Mouse (Mus musculus) megakaryocyte, embryonic 14.5 days (primary cell): ENCODE measurements around the gene Hspb6. TPM values are rescaled to one million over a fixed set of nuclear protein-coding genes. Genes with fewer than 3 reads are reported as not detected.

Experiments
- H3K27me3 ChIP-seq: replicated peaks from 2 replicates; pipeline ENCODE3; 2012; ENCODE audit warnings: inconsistent platforms
- H3K36me3 ChIP-seq: replicated peaks from 2 replicates; pipeline ENCODE3; 2012; ENCODE audit warnings: low read length, inconsistent platforms, mixed read lengths
- H3K4me1 ChIP-seq: 2 replicates; pipeline ENCODE4 v1.6.1; 2012; ENCODE audit warnings: inconsistent platforms
- H3K4me3 ChIP-seq: replicated peaks from 2 replicates; pipeline ENCODE3; 2012; ENCODE audit warnings: moderate library complexity, mild to moderate bottlenecking, inconsistent platforms
- H3K9me3 ChIP-seq: 2 replicates; pipeline ENCODE4 v1.6.1; 2012; ENCODE audit warnings: inconsistent platforms
- FLI1 ChIP-seq: IDR thresholded peaks from 2 replicates; pipeline ENCODE4 v1.6.1; 2012; ENCODE audit warnings: low read length, inconsistent platforms, mixed read lengths
- GATA1 ChIP-seq: IDR thresholded peaks from 3 replicates; pipeline ENCODE4 v1.6.1; 2012; ENCODE audit warnings: mixed read lengths, low read length, inconsistent platforms, borderline replicate concordance
- polyA plus RNA-seq: library from polyadenylated mRNA; stranded (reverse); fragments of >175 nt; gene quantifications from 2 replicates; pipeline ENCODE4 v1.2.3, GENCODE M21; 2012; ENCODE audit warnings: low replicate concordance; ENCODE audit not compliant: insufficient read depth

Gene Hspb6
- polyA plus RNA-seq, 1 experiment = 6.0 TPM

DNA sequence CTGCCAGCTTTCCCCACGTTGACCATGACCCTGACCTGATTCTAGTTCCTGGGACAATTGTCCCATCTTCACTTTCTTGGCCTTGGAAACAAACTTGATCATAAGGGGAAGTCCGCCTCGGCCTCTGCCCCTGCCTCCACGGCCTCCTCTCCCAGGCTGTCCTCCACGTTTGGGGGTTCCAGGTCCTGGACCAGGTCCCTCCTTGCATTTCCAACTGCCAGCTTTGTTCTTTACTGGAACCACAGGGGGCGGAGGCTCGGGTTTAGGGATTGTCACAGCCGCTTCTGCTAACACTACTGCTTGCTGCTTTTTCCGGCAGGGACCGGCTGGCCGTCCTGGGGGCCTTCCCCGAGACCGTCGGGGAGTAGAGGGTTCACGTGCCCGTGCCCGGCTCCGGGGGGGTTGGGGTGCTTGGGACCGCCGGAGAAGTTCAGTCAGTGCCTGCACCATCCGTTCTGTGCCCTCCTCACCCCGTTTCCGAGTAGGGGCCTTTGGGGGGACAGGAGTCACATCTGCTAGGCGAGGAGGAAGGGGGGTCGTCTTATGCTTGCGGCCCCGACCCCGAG, 34.6 kb downstream of the Hspb6 start:
- TF ChIP-seq FLI1 (no peak), GATA1 (no peak)
- Histone ChIP-seq H3K4me1 (peaks cover 56% of the 10 kb centered on the region), H3K4me3 (peak overlapping the region; percentile 99), H3K9me3 (no peaks in the 10 kb centered on the region), H3K27me3 (no peaks in the 10 kb centered on the region), H3K36me3 (peaks cover 57% of the 10 kb centered on the region)

DNA sequence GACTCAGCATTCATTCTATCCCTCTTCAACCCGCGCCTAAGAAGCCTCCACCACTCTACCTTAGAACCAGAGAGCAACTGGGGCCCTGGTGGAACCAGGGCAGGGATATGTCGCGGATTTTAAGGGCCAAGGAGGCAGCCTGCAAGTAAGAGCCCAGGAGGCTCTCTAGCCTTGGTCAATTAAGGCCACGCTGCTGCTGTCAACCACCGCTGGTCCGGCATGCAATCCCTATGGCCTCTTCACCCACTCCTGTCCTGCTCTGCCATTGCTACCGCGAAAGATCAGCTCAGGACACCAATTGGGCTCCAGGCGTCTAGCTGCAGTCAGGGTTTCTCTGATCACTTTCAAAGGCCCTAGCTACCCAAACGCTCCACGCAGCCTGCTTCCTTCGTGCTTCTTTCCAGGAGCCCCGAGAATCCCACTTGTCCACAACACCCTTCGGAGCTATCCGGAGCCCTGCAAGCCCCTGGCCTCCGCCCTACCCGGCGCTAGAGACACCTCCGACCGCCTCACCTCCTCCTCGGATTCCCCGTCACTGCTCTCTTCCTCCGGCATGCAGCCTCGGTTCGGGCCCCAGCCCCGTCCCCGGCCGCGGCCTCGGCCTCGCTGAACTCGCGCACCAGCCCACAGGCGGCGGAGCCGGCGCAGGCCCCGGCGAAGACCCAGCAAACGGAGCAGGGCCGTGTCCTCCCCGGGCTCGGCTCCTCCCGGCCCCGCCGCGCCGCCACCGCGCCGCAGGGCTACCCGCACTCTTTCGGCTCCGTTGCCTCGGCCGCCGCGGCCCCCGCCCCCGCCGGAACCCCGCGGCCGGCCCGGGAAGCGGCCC, 36.1 kb downstream of the Hspb6 start:
- H3K9me3 ChIP-seq = no peaks in the 10 kb centered on the region

DNA sequence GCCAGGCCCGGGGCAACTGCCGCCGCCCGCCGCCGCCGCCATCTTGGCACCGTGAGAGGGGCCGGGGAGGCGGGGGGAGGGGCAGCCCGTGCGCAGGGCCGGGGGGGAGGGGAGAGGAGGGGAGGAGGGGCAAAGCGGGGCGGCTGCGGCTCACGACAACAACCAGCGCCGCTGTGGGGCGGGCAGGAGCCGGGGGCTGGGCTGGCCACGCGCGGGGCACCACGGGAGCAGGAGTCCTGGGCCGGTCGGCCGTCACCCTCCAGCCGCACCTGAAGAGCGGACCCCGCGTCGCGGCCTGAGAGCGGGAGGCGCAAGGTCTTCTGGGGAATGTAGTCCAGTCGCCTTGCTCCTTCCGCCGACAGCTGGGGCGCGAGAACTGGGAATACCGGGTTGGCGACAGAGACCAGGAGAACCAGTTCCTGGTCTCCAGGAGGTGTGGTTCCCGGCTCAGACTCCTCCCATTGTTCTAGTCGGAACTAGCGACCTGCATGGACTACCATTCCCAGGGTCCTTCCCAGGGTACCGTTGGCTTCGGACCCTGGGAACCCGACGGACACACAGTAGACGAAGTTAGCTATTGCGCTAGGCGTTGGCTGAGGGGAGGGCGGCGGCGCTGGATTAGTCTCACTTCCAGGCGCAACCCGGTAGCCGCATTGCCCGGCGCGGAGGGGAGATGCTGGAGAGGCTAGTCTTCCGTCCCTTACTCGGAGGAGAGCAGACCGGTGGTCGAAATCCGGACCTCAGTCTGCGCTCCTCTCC, 36.9 kb downstream of the Hspb6 start, which contains the start of gene Kmt2b:
Gene Kmt2b, minus strand, starts transcription at position 51 of the 759 bp plus-strand sequence.
- Histone ChIP-seq H3K4me1 (peaks cover 66% of the 10 kb centered on the region), H3K4me3 (peak within 1 kb of the TSS; percentile 99), H3K9me3 (no peaks in the 10 kb centered on the region), H3K27me3 (peaks cover 2% of the 10 kb centered on the region), H3K36me3 (peaks cover 33% of the 10 kb centered on the region)
- TF ChIP-seq GATA1 (no peak), FLI1 (no peak)

More for the DNA sequence above, 36.1 kb downstream of the Hspb6 start:
- peaks cover 41% of the 10 kb centered on the region for H3K36me3 ChIP-seq
- TF ChIP-seq FLI1 (no peak), GATA1 (no peak)
- peak overlapping the region; percentile 99 for H3K4me3 ChIP-seq
- H3K4me1 ChIP-seq = peaks cover 64% of the 10 kb centered on the region
- peaks cover 2% of the 10 kb centered on the region for H3K27me3 ChIP-seq

DNA sequence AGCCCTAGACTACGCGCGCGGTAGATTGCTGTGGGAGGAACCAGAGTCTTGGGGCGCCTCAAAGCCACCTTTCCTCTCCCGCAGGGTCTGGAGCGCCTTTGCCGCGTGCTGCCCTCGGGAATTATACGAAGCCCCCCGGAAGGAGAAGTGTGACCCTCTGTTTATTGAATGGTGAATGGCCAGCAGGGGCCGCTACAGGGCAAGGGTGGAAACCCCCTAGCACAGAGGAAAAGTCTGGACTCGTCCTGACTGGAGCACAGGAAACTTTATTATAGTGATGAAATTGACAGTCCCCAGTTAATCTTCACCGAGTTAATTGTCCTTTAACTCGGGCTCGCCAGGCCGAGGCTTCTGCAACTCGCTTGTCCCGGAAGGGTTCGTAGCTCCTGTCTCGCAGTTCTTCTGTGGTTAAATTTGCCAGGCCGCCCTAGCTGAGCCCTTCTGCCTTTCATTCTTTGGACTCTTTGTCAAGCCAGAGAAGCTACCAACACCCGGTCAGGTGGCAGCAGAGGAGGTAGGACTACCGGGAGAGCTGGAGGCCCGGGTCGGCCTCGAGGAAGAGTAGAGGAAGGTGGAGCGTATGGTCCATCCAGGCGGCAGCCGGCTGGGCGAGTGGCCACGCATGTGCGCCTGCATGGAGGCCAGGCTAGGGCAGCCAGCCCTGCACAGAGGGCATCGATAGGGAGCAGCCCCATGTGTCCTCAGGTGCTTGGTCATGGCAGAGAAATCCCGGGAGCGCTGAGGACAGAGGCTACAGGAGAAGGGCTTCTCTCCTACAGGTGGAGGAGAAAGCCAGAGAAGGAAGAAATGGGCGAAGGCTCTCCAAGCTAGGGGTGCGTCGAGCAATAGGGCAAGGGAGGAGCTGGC, 37.7 kb downstream of the Hspb6 start:
- Histone ChIP-seq H3K9me3 (no peaks in the 10 kb centered on the region), H3K27me3 (peaks cover 4% of the 10 kb centered on the region), H3K4me1 (peaks cover 68% of the 10 kb centered on the region), H3K36me3 (peaks cover 25% of the 10 kb centered on the region), H3K4me3 (peak overlapping the region; percentile 99)
- TF ChIP-seq FLI1 (no peak), GATA1 (no peak)

DNA sequence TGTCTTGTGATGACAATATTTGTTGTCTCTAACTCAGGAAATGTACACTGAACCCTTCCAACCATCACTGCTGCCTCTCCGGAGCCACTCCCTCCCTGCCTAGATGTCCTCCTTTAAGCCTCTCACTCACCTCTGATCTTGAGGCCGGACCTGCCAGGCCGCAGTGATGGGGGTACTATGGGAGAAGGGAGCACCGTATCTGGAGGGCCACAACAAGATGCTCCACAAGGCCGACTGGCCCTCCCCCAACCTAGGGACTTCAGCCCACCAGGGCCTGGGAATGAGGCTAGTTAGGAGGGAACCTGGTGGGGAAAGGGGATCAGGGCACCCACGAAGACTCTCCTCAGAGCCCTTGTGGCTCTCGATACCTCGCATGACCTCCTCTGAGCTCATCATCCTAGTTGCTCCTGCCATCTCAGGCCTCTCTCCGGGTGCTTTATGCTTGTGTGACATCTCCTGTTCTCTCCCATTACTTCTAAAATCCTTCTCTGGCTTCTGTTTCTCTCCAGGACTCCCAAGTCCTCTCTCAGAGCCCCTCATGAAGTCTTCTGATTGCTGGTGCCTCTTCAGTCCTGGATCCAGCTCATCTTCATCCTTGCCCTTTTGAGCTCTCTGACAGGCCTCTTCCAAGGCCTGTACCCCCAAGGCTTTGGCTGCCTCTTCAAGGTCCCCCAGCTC, 39.1 kb downstream of the Hspb6 start:
- Histone ChIP-seq H3K4me3 (no peak overlapping the region), H3K9me3 (no peaks in the 10 kb centered on the region), H3K4me1 (peaks cover 59% of the 10 kb centered on the region), H3K27me3 (peaks cover 13% of the 10 kb centered on the region), H3K36me3 (peaks cover 11% of the 10 kb centered on the region)
- TF ChIP-seq GATA1 (no peak), FLI1 (no peak)

DNA sequence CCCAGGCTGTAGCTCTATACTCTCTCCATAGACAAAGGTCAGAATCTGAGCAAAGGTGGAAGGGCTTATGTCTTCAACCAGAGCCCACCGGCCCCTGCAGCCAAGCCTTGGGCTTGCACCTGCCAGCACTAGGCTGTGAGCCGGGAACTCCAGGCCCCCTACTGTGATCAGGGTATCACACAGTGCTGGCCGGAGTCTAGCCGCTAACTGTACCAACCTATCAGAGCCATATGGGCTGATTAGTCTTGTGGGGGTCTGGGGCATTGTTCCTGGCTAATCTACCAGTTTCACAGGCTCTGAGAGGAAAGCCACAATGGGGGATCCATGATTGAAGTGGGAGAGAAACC, 39.6 kb downstream of the Hspb6 start:
- no peak for TF ChIP-seq GATA1
- no peak for TF ChIP-seq FLI1
- H3K4me3 ChIP-seq = no peak overlapping the region
- no peaks in the 10 kb centered on the region for H3K9me3 ChIP-seq
- H3K27me3 ChIP-seq = peaks cover 13% of the 10 kb centered on the region
- peaks cover 54% of the 10 kb centered on the region for H3K4me1 ChIP-seq
- H3K36me3 ChIP-seq = peaks cover 6% of the 10 kb centered on the region

DNA sequence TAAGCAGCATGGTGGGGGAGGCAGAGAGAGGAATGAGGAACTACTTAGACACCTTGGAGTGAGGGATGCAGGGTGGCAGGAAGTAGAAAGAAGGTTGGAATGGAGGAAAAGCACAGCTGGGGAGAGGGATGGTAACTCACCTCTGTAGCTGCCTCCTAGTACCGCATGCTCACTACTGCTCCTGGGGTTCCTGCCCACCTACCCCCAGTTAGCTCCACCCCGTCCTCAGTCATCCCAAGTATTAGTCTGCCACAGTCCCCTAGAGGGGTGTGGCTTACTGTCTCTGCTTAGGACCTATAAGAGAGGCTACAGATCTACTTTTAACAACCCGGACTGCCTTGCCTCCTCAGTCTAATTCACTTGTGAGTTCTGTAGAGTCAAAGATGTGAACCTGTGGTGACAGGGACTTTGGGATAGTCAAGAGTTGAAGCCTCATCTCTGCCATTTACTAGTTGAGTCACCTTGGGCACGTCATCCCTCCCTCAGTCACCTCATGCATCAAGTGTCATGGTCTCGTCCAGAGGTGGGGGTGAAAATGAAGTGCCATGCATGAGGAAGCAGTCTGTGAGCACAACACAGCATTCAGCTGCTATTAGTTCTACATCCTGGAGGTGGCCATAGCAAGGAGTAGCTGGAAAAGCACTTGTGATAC, 40.9 kb downstream of the Hspb6 start:
- no peaks in the 10 kb centered on the region for H3K36me3 ChIP-seq
- no peak overlapping the region for H3K4me3 ChIP-seq
- no peaks in the 10 kb centered on the region for H3K9me3 ChIP-seq
- H3K4me1 ChIP-seq = peaks cover 44% of the 10 kb centered on the region
- TF ChIP-seq GATA1 = no peak
- no peak for TF ChIP-seq FLI1
- peaks cover 17% of the 10 kb centered on the region for H3K27me3 ChIP-seq
